Mouse (Mus musculus): ENCODE data around the gene 2010300C02Rik.

GRCm38 (mm10) chr1:37579686-37580085, 140.2 kb downstream of the 2010300C02Rik start:
- TF ChIP-seq CTCF (IDR thresholded peaks at IDR 0.05; ENCODE audit: extremely low read depth, insufficient read length, insufficient replicate concordance, low read depth, low read length) = no peak
- TF ChIP-seq POLR2A (IDR thresholded peaks at IDR 0.05; ENCODE audit: low read depth, low read length) = no peak
